Mouse (Mus musculus) gastrocnemius, postnatal 36 days (tissue): ENCODE measurements around the gene Bnc2. TPM values are rescaled to one million over a fixed set of nuclear protein-coding genes. Genes with fewer than 3 reads are reported as not detected.

Experiments used
- DNase-seq, 2 experiments: peaks; one replicate each; pipeline ENCODE4 v3.0.0; 2022
- intact Hi-C: fragments of 180-260 bp; cut with DNase I; formaldehyde crosslinking; loops from one replicate; pipeline ENCODE4 v1.15.1; 2025
- total RNA-seq, 2 experiments: library from RNA; stranded (reverse); gene quantifications; 2 replicates each; pipeline ENCODE4 v1.2.3; 2021

Gene Bnc2
- total RNA-seq, 2 experiments from 2014 or later: 3.6 to 4.4 TPM

- intact Hi-C loops: no loop called here
- DNase-seq: no peak
These were observed 40.3 kb downstream of the Bnc2 start for GRCm38 (mm10) chr4:84634751-84635150.

DNA sequence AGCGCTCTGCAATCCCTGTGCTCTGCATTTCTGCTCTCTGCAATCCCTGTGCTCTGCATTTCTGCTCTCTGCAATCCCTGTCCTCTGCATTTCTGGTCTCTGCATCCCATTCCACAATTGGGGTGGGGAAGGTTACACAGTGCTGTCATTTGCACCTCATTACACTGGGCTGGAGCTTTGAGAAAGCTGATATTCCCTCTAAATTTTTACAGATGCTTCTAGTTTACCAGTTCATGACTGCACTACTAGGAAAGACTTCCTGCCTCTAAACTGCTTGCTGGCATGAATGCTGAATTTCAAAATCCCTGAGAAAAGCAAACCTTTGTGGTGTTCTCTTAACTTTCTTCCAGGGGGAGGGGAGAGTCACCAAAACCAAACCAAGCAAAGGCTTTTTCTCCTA lies 41.1 kb downstream of the Bnc2 start:
- intact Hi-C loops: no loop called here
- no peak for DNase-seq

DNA sequence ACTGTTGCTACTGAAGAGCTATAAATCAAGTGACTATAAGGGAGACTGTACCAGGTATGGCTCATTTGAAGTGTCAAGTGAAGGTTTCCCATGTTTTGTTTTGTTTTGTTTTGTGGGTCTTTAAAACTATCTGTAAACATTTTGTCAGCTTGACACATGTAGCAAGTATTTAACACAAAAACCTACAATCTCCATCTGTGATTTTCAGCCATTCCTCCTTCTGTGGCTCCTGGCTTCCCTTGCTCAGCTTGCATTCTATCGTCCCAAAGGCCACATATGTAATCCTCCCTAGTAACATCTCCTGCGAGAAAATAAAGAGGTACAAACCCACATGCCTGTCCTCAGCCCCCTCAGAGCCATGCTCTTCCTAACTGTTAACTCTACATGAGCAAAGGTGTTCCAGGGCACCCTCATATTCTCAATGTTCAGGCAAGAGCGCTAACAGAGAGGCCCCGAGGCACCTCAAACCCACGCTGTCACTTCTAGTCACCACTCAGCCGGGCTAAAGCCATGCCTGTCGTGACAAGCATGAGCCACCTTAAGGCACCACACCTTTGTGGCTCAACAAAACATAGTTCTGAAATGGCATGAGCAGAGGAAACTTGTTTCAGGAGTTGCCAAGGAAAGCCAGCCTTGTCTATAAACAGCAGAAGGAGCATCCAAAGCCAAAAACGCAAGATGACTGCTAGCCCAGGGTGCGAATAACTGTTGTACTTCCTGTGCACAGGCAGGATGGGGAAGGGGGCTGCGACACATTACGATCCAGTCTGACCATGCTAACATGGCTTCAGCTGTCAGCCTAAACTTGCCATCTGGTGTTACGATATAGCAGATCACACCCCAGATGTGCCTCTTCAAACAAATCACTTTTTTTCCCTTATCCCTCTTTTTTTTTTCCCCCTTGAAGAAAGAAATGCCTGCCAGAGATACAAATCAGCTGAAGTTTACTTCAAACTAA lies 42.0 kb downstream of the Bnc2 start:
- intact Hi-C loops: no loop called here
- no peak for DNase-seq

DNA sequence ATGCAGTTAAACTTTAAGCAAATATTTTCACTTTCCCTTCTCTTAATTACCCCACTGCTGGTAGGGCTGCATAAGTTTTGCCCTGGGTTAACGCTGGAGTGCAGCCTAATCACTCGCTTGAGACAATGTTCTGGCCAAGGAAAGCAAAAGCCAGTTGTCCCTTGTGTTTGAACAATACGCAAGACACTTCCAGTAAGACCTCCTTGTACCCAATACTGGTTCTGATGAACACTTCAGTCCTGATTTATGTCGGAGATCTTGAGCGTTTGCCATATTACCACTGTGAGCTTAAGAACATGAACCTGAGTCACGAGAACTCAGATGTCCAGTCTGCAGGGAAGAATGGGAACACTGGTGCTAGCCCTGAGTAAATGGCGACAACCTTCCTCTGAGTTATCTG lies 47.5 kb downstream of the Bnc2 start:
- no peak for DNase-seq
- intact Hi-C loops: no loop called here

DNA sequence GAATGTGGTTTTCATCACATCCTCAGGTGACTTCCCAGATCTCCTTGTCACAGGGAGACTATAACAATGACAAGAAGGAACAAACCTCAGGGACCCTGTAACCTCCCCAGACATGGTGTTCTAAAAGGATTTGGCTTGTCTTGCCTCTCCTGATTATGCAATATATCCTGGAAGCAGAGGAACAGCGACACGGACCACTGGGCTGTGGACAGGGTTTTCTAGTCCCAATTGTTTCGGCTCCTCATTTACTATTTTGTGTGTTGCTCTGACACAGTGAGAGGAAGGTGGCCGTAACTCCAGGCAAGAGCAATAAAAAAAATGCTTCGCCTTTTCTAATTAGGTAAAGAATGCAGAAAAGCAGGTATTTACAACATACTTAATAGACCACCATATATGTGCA lies 51.8 kb downstream of the Bnc2 start:
- no peak for DNase-seq
- intact Hi-C loops: no loop called here

- no peak for DNase-seq
- intact Hi-C loops: no loop called here
These were observed 53.3 kb downstream of the Bnc2 start for GRCm38 (mm10) chr4:84621785-84622184.

- DNase-seq: no peak
- intact Hi-C loops: no loop called here
These were observed 65.2 kb downstream of the Bnc2 start for GRCm38 (mm10) chr4:84609861-84610260.

DNA sequence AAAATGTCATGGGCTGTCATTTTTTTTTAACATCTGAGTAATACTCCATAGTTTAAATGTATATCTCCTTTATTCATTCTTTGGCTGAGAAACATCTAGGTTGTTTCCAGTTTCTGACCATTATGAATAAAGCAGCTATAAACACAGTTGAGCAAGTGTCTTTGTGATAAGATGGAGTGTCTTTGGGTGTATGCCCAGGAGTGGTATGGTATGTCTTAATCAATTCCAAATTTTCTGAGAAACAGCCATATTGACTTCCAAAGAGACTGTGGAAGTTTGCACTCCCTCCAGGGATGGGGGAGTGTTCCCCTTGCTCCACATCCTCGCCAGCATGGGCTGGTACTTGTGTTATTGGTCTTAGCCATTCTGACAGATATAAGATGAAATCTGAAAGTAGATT lies 70.6 kb downstream of the Bnc2 start:
- intact Hi-C loops: no loop called here
- no peak for DNase-seq

- intact Hi-C loops: no loop called here
- no peak for DNase-seq
These were observed 94.7 kb downstream of the Bnc2 start for GRCm38 (mm10) chr4:84580260-84580952.

GRCm38 (mm10) chr4:84578296-84578695 lies 96.8 kb downstream of the Bnc2 start:
- no peak for DNase-seq
- intact Hi-C loops: no loop called here

- intact Hi-C loops: no loop called here
- DNase-seq: no peak
These were observed 109.0 kb downstream of the Bnc2 start for GRCm38 (mm10) chr4:84566123-84566522.

GRCm38 (mm10) chr4:84545204-84545871 lies 129.7 kb downstream of the Bnc2 start:
- intact Hi-C loops: loop anchor here (5.0 to 10.0 kb wide), 2 partner anchors 132 to 481 kb away; partner anchors contain the start of gene Bnc2
- DNase-seq: peak; percentile 65 to 77

- DNase-seq: no peak
- intact Hi-C loops: loop anchor here (5.0 to 10.0 kb wide), 2 partner anchors 133 to 480 kb away; partner anchors contain the start of gene Bnc2
These were observed 130.4 kb downstream of the Bnc2 start for GRCm38 (mm10) chr4:84544646-84545045.

GRCm38 (mm10) chr4:84540531-84540930 lies 134.5 kb downstream of the Bnc2 start:
- intact Hi-C loops: loop anchor here (10.0 kb wide), 1 partner anchor 476 kb away; no protein-coding TSS in a partner anchor

DNA sequence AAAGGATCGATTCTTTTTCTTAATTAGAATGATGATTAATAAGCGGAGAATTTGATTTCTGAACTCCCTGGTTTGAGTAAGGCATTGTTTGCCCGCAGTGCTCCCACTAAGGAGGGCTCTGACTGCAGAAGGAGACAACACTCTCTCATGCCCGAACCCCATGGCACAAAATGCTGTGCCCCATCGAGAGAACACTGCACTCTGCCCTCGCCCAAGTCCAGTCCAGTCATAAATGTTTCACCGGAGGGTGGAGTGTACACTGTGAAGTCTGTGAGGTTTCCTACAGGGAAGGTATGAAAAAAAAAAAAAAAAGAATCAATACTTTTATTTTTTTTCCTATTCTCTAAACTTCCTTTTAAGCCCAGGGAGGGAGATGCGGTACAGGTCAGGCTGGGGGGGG lies 135.7 kb downstream of the Bnc2 start:
- DNase-seq: no peak
- intact Hi-C loops: no loop called here

More at GRCm38 (mm10) chr4:84540531-84540930, 134.5 kb downstream of the Bnc2 start:
- peak in 1 of 2 experiments; percentile 50 for DNase-seq

DNA sequence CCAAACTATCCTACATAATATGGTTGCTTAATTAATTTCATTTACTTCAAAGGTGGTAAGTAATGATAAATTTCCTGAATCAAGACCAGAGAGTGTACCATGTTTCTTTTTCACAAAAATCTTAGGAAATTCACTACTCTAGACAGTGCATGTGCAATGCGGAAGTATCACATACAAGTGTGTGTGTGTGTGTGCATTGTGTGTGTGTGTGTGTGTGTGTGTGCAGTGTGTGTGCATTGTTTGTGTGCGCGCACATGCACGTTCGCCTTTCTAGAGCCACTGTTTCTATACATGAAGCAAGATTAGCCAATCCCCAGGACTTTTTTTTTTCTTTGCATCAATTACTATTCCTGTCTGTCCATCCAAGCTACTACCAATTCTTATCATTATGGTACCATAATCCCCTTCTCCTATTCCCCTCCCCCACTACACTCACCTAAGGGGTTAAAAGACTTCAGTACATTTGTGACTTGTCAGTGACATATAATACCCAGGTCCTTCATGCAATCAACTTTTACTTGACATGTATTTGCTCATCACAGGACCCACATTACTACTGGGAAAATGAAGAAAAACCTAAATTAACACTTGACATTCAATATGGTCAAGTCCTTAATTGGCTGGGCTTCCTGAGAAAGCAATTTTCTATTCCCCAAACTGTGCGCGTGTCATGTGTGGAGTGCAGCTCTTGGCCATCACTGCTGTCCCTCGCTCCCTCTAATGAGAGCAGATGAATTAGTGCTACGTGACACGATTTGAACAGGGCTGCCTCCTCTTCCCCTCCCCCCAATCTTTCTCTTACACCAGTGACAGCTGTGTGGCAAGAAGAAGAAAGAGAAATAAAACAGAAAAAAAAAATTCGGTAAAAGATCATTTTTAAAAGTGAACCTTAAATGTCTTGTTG lies 145.9 kb downstream of the Bnc2 start:
- DNase-seq: no peak
- intact Hi-C loops: no loop called here

GRCm38 (mm10) chr4:84528358-84528757 lies 146.7 kb downstream of the Bnc2 start:
- intact Hi-C loops: no loop called here
- no peak for DNase-seq

- no peak for DNase-seq
- intact Hi-C loops: no loop called here
These were observed 147.8 kb downstream of the Bnc2 start for GRCm38 (mm10) chr4:84527066-84527933.
